Mouse (Mus musculus) heart, postnatal 14 days (tissue): ENCODE results near the gene Npl. TPM values are rescaled to one million over a fixed set of nuclear protein-coding genes. Genes with fewer than 3 reads are reported as not detected.
A peak's percentile ranks its signal among the peaks of the same experiment; 100 is the strongest.

Source experiments
- DNase-seq, 2 experiments: peaks; one replicate each; pipeline ENCODE4 v3.0.0; 2021 to 2022
- intact Hi-C: fragments of 180-260 bp; cut with DNase I; formaldehyde crosslinking; loops from one replicate; pipeline ENCODE4 v1.15.1; 2025
- long read RNA-seq, 2 experiments: library from polyadenylated mRNA; stranded (forward); transcript quantifications; one replicate each; pipeline ENCODE4 v2.0.0; 2021
- total RNA-seq, 2 experiments: library from RNA; stranded (reverse); gene quantifications; 2 replicates each; pipeline ENCODE4 v1.2.3; 2021

The Npl gene
- 1 to 10 TPM; 1.7 to 1.8 TPM for total RNA-seq
- long read RNA-seq, experiment 1, partial matches to known transcripts: 0 of 3 reads
- long read RNA-seq, experiment 1, other reads (novel, unspliced or antisense): 0 of 3 reads
- long read RNA-seq, experiment 2, partial matches to known transcripts: 1 of 1 reads
- long read RNA-seq, experiment 2, other reads (novel, unspliced or antisense): 0 of 1 reads

DNA sequence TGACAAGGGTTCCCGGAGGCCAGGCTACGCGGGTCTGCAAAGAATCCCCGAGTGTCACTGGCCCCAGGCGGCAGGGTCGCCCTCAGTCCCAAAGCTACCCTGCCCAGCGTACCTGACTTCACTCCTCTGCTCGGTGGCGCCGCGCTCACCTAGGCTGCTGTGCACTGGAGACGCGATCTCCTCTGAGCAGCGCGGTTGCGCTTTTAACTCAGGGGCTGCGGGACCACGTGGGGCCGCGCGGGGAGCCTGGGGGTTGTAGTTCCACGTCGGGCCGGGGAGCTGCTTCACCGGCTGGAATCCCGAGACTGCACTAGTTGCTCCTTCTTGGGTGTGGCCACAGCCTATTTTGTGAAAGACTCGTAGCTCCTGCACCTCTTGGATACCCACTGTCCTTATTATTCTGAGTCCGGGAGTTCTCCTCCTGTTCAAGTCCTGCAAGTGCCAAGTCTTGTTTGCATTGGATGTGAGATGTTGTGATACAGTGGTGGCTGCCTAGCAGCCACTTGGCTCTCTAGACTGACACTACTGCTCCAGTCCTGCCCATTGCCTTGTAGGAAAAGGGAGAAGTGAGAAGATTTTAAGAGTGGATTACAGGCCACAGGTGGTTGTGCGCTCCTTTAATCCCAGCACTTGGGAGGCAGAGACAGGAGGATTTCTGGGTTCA, at the start of gene Npl:
Npl (minus strand) TSS at position 510 of the 664 bp plus-strand sequence.
- peak; percentile 78 to 84 for DNase-seq
- intact Hi-C loops: loop anchor here (10.0 kb wide), 1 partner anchor 635 kb away; no protein-coding TSS in a partner anchor

DNA sequence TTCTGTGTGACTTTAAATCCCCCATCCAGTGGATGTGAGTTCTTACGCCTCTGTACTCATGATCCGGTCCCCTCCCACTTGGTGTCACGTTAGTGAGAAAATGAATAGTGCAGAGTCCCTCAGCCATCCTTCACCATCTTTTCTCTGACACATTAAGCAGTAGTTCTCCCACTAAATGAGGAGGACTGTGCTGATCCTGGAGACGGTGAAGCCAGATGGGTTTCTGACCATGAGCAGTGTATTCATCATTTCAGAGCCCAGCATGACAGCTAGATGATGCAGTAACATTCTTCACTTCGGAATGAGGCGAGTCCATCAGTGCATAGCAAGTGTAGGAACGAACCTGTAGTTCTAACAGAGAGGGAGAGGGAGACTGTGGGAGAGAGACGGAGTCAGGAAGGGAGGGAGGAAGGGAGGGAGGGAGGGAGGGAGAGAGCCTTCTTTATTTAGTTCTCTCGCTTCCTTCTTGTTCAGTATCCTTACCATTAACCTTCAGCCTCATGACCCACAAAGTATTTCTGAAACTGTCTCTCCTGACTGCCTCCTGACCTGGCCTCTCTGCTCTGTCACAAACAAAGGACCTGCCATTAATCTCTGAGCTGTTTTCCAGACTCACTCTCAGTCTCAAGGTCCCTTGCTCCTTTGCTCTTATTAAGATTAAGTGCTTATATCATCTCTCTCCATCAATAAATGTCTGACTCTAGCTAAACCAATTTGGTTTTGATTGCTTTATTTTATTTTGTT, 49.6 kb upstream of the Npl start:
- no peak for DNase-seq

DNA sequence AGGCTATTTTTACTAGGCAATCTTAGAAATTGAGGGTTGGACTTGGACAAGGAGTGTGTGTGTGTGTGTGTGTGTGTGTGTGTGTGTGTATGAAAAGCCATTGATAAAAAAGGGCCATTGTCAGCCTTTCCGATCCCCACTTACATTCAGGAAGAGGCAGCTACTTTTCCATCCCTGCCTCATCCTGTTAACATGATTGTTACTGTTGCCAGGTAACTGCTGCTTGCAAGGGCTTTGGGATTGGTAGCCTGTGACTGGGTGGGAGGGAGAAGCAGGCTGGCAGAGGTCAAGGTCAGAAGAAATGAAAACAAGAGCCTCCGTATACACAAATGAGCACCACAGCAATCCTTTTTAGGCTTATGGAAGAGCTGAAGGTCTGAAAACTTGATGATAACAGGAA, 48.9 kb upstream of the Npl start:
- peak; percentile 10 to 40 for DNase-seq

More for the DNA sequence above, 49.6 kb upstream of the Npl start:
- intact Hi-C loops: no loop called here

DNA sequence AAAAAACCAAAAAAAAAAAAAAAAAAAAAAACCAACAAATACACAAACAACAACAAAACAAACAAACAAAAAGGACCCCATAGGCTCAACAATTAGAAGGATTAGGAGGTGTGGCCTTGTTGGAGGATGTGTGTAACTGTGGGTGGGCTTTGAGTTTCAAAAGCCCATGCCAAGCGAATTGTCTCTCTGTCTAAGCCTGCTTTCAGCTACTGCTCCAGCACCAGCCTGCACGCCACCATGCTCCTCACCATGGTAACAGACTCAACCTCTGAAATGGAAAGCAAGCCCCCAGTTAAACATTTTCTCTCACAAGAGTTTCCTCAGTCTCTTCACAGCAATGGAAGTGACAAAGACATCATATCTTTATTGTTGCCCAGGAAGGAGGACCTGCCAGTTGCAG, 43.8 kb upstream of the Npl start:
- intact Hi-C loops: no loop called here
- no peak for DNase-seq

More for the DNA sequence above, 48.9 kb upstream of the Npl start:
- intact Hi-C loops: no loop called here

DNA sequence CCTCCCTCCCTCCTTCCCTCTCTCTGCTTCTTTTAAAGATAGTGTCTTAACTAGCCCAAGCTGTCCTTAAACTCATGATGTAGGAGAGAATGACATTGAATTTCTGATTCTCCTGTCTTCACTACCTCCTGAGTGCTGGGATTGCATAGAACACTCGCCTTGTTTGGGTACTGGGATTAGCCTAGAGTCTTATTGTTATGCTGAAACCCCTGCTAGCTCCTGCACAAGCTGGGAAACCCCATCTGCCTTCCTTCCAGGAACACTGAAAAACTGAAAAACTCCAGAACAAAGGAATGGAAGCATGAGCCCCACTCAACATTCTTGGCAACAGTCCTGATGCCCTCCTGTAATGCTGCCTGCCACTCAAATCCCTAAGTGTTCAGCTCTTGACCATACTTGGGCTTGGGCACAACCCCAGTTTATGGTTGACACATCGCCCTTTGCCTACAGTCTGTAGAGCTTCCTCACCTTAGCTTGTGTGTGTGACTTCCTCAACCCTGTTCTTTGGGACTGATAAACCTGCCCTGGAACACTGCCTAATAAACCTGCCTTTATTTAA, 40.4 kb upstream of the Npl start:
- intact Hi-C loops: no loop called here
- DNase-seq: no peak

GRCm38 (mm10) chr1:153587956-153588355, 38.1 kb upstream of the Npl start:
- intact Hi-C loops: no loop called here
- peak in 1 of 2 experiments; percentile 11 for DNase-seq

- no peak for DNase-seq
- intact Hi-C loops: no loop called here
Measured at GRCm38 (mm10) chr1:153586826-153587225, 37.0 kb upstream of the Npl start.

GRCm38 (mm10) chr1:153585752-153586151, 35.9 kb upstream of the Npl start:
- intact Hi-C loops: no loop called here
- no peak for DNase-seq

GRCm38 (mm10) chr1:153583189-153583588, 33.3 kb upstream of the Npl start:
- DNase-seq: no peak
- intact Hi-C loops: no loop called here

- no peak for DNase-seq
- intact Hi-C loops: no loop called here
Measured at GRCm38 (mm10) chr1:153574730-153575129, 24.9 kb upstream of the Npl start.

DNA sequence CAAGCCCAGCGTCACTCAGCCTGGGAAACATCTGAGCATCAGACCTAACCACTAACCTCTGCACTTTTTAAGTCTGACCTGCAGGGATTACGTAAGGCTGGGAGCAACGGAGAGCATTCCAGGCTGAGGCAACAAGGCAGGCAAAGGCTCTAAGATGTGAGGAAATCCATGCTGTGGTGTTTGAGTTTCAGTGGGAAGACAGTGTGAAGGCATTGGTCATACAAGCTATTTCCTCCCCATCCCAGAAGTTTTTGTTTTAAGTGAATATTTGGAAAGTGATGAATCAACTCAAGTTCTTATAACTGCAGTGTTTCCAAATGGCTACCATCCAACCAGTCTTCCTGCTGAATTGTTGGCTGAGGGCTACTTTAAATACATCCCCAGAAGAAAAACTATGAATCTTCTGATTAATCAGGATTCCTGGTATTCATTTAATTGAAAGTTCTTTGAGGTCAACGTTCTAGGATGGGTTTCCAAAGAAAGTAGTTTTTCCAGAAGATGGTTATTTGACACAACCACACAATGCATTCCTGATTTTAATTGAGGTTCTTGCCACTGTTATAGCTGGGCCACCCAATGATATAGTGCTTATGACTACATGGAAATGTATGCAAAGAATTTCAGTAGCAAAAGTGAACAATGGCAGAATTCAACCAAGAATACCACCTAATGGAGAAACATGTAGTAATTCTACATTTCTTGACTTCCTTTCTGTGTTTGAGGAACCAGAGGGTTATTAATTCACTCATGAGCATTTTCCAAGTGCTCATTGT, 22.6 kb upstream of the Npl start:
- intact Hi-C loops: no loop called here
- DNase-seq: no peak

DNA sequence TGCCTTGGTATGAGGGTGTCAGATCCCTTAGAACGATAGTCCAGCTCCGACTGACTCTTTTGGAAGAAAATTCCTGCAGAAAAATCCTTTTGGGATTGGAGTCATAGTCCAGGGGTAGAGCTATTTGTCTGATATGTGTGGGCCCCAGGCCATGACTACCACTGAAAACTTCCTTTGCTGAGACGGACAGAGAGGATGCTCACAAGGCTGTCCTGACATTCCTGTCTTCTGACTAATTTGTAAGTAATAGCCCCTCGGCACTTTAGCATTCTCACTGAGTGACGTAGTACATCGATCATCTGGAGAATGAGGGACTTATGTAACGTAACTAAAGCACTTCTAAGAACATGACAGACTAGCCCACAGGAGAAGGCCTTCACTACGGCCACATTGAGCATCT, 15.9 kb upstream of the Npl start:
- DNase-seq: no peak
- intact Hi-C loops: no loop called here

GRCm38 (mm10) chr1:153564701-153565100, 14.9 kb upstream of the Npl start:
- DNase-seq: no peak
- intact Hi-C loops: no loop called here

- intact Hi-C loops: no loop called here
- no peak for DNase-seq
Measured at GRCm38 (mm10) chr1:153563675-153564074, 13.8 kb upstream of the Npl start.

- peak in 1 of 2 experiments; percentile 13 for DNase-seq
- intact Hi-C loops: no loop called here
Measured at GRCm38 (mm10) chr1:153560805-153561204, 11.0 kb upstream of the Npl start.

GRCm38 (mm10) chr1:153559701-153560100, 9.9 kb upstream of the Npl start:
- intact Hi-C loops: loop anchor here (1.0 to 10.0 kb wide), 5 partner anchors 25 to 625 kb away; no protein-coding TSS in a partner anchor
- peak in 1 of 2 experiments; percentile 4 for DNase-seq

- intact Hi-C loops: loop anchor here (1.0 to 10.0 kb wide), 5 partner anchors 25 to 626 kb away; no protein-coding TSS in a partner anchor
- DNase-seq: peak; percentile 67 to 85
Measured at GRCm38 (mm10) chr1:153559126-153559647, 9.3 kb upstream of the Npl start.

- intact Hi-C loops: loop anchor here (1.0 to 10.0 kb wide), 4 partner anchors 85 to 628 kb away; no protein-coding TSS in a partner anchor
- peak; percentile 34 to 68 for DNase-seq
Measured at GRCm38 (mm10) chr1:153556896-153557295, 7.1 kb upstream of the Npl start.

DNA sequence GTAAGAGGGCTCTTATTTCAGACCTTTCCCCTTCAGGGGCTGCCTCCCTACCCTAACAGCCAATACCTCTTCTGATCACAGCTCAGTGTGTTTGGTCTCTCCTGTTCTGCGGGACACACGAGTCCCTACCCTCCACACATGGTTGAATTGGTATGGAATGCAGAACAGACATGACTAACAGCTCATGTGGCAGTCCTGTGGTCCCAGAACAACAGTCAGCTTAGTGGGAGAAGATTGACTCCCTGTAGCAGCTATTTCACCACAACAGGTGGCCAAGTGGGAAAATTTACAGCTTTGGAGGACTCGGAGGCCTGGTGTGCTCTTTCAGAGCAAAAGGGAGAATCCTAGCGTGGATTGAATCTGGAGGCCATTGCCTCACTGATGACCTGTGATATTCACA, 6.4 kb upstream of the Npl start:
- intact Hi-C loops: loop anchor here (5.0 to 10.0 kb wide), 3 partner anchors 86 to 629 kb away; no protein-coding TSS in a partner anchor
- DNase-seq: no peak

GRCm38 (mm10) chr1:153550814-153551213, 969 bp upstream of the Npl start:
- intact Hi-C loops: loop anchor here (10.0 kb wide), 1 partner anchor 634 kb away; no protein-coding TSS in a partner anchor

More at GRCm38 (mm10) chr1:153550814-153551213, 969 bp upstream of the Npl start:
- peak; percentile 44 to 75 for DNase-seq
